Mouse (Mus musculus) CH12.LX (cell line): Measurements from ENCODE around the gene Snrnp35. TPM values are rescaled to one million over a fixed set of nuclear protein-coding genes. Genes with fewer than 3 reads are reported as not detected.

ENCODE experiments used
- DNase-seq: peaks from one replicate; pipeline ENCODE4 v3.0.0-alpha.2; 2013; ENCODE audit errors: extremely low read depth
- H3K27ac ChIP-seq: 2 replicates; pipeline ENCODE4 v1.5.1; 2012; ENCODE audit warnings: low read depth, mild to moderate bottlenecking, control low read depth, moderate library complexity; ENCODE audit not compliant: insufficient read depth
- H3K27me3 ChIP-seq: replicated peaks from 2 replicates; pipeline ENCODE3; 2012; ENCODE audit warnings: inconsistent platforms
- H3K36me3 ChIP-seq, 2 experiments: replicated peaks in 1 of 2; 2 replicates each; pipeline versions ENCODE3 to v1.6.1; 2012; ENCODE audit warnings: inconsistent platforms in 1 of 2, low read length in 1 of 2, mild to moderate bottlenecking in 1 of 2, mixed read lengths in 1 of 2, moderate library complexity in 1 of 2; ENCODE audit not compliant: control insufficient read depth in 1 of 2, insufficient read depth in 1 of 2
- H3K4me1 ChIP-seq, 2 experiments: 2 replicates each; pipeline ENCODE4 v1.6.1; 2012; ENCODE audit warnings: inconsistent platforms in 1 of 2, moderate library complexity in 1 of 2; ENCODE audit not compliant: insufficient read depth in 2 of 2, control insufficient read depth in 1 of 2
- H3K4me2 ChIP-seq: 2 replicates; pipeline ENCODE4 v1.6.1; 2012; ENCODE audit warnings: low read depth, mild to moderate bottlenecking, control low read depth; ENCODE audit not compliant: poor library complexity, insufficient read depth, severe bottlenecking
- H3K4me3 ChIP-seq, 3 experiments: fragments of 150-350 bp in 1 of 3; sonication (generic) in 1 of 3; replicated peaks in 1 of 3; 2 replicates each; pipeline versions ENCODE3 to v1.5.1; 2011 to 2012; ENCODE audit warnings: low read depth in 2 of 3, low read length in 2 of 3, mild to moderate bottlenecking in 2 of 3, moderate library complexity in 2 of 3, control low read depth in 1 of 3, improper control_type of control experiment in 1 of 3, inconsistent platforms in 1 of 3, mixed read lengths in 1 of 3; ENCODE audit not compliant: poor library complexity in 1 of 3
- H3K79me2 ChIP-seq: replicated peaks from 2 replicates; pipeline ENCODE4 v1.6.1; 2012; ENCODE audit warnings: mild to moderate bottlenecking, moderate library complexity; ENCODE audit not compliant: control insufficient read depth, poor library complexity, insufficient read depth, severe bottlenecking; ENCODE audit errors: extremely low read depth
- H3K9ac ChIP-seq: 2 replicates; pipeline ENCODE4 v1.6.1; 2012; ENCODE audit warnings: low read depth, mild to moderate bottlenecking, control low read depth, moderate library complexity; ENCODE audit not compliant: insufficient read depth
- H3K9me3 ChIP-seq: replicated peaks from 2 replicates; pipeline ENCODE3; 2012; ENCODE audit warnings: low read length, inconsistent platforms, mixed read lengths
- CHD2 ChIP-seq: IDR thresholded peaks from 2 replicates; pipeline ENCODE4 v1.6.1; 2011; ENCODE audit warnings: low read length, improper control_type of control experiment
- CTCF ChIP-seq, 2 experiments: IDR thresholded peaks in 1 of 2; conservative IDR thresholded peaks in 1 of 2; 2 replicates each; pipeline ENCODE4 v1.5.1; 2011 to 2012; ENCODE audit warnings: low read depth in 2 of 2, low read length in 2 of 2, improper control_type of control experiment in 1 of 2, inconsistent platforms in 1 of 2, mild to moderate bottlenecking in 1 of 2, moderate library complexity in 1 of 2
- E2F4 ChIP-seq: IDR thresholded peaks from 2 replicates; pipeline ENCODE4 v1.6.1; 2011; ENCODE audit warnings: low read depth, low read length, improper control_type of control experiment; ENCODE audit not compliant: insufficient replicate concordance
- HCFC1 ChIP-seq: IDR thresholded peaks from 2 replicates; pipeline ENCODE4 v1.6.1; 2012; ENCODE audit warnings: low read depth, mild to moderate bottlenecking, inconsistent platforms, low read length, improper control_type of control experiment
- IRF4 ChIP-seq: IDR thresholded peaks from 2 replicates; pipeline ENCODE4 v1.6.1; 2014; ENCODE audit warnings: low read depth, mild to moderate bottlenecking, inconsistent platforms, low read length, improper control_type of control experiment
- KAT2A ChIP-seq: IDR thresholded peaks from 2 replicates; pipeline ENCODE4 v1.6.1; 2012; ENCODE audit warnings: low read length, improper control_type of control experiment, inconsistent platforms; ENCODE audit not compliant: insufficient replicate concordance
- POLR2AphosphoS2 ChIP-seq: IDR thresholded peaks from 2 replicates; pipeline ENCODE4 v1.6.1; 2011; ENCODE audit warnings: low read depth, low read length, improper control_type of control experiment
- RCOR1 ChIP-seq: conservative IDR thresholded peaks from 2 replicates; pipeline ENCODE4 v1.6.1; 2012; ENCODE audit warnings: low read depth, mild to moderate bottlenecking, inconsistent platforms, low read length, improper control_type of control experiment
- SIN3A ChIP-seq: IDR thresholded peaks from 2 replicates; pipeline ENCODE4 v1.6.1; 2012; ENCODE audit warnings: low read length, improper control_type of control experiment, inconsistent platforms
- SMC3 ChIP-seq: IDR thresholded peaks from 2 replicates; pipeline ENCODE4 v1.6.1; 2011; ENCODE audit warnings: low read depth, low read length, improper control_type of control experiment
- TBP ChIP-seq: conservative IDR thresholded peaks from 2 replicates; pipeline ENCODE4 v1.6.1; 2011; ENCODE audit warnings: low read depth, low read length, improper control_type of control experiment
- UBTF ChIP-seq: IDR thresholded peaks from 2 replicates; pipeline ENCODE4 v1.6.1; 2012; ENCODE audit warnings: low read depth, mild to moderate bottlenecking, inconsistent platforms, low read length, improper control_type of control experiment, moderate library complexity
- USF1 ChIP-seq: IDR thresholded peaks from 2 replicates; pipeline ENCODE4 v1.6.1; 2014; ENCODE audit warnings: low read depth, mild to moderate bottlenecking, inconsistent platforms, low read length, improper control_type of control experiment
- ZC3H11A ChIP-seq: IDR thresholded peaks from 2 replicates; pipeline ENCODE4 v1.6.1; 2012; ENCODE audit warnings: low read depth, mild to moderate bottlenecking, inconsistent platforms, low read length, improper control_type of control experiment
- ZKSCAN1 ChIP-seq: IDR thresholded peaks from 2 replicates; pipeline ENCODE4 v1.6.1; 2012; ENCODE audit warnings: low read depth, inconsistent platforms, low read length, improper control_type of control experiment, borderline replicate concordance
- ZNF384 ChIP-seq: IDR thresholded peaks from 2 replicates; pipeline ENCODE4 v1.6.1; 2012; ENCODE audit warnings: low read depth, low read length, improper control_type of control experiment, inconsistent platforms
- dilution Hi-C: fragments of 300-500 bp; cut with MboI; formaldehyde crosslinking; loops from 2 replicates; pipeline ENCODE4 v1.14.3; 2020; ENCODE audit warnings: low sequenced_read_pairs; ENCODE audit not compliant: extremely low pct_unique_long_range_greater_than_20kb, extremely low pct_ligation_motif_present
- in situ Hi-C: fragments of 300-500 bp; cut with MboI; formaldehyde crosslinking; loops from 3 replicates; pipeline ENCODE4 v1.14.3; 2019; ENCODE audit warnings: low sequenced_read_pairs, low pct_ligation_motif_present, low pct_unique_long_range_greater_than_20kb, mixed read lengths
- polyA plus RNA-seq: library from polyadenylated mRNA; unstranded; fragments of >175 nt; gene quantifications from 2 replicates; pipeline ENCODE4 v1.2.1, GENCODE M21; 2012; ENCODE audit warnings: low read depth; ENCODE audit not compliant: insufficient read length
- total RNA-seq, 2 experiments: library from RNA; depleted of rRNA; stranded (reverse); fragments of 300-350 nt in 1 of 2; fragments of >200 nt in 1 of 2; gene quantifications; 2 replicates each; pipeline ENCODE4 v1.2.3; 2012 to 2014

The Snrnp35 gene
- total and polyA plus RNA-seq, 3 experiments, result 13.9 to 29.0 (median 27.4) TPM

DNA sequence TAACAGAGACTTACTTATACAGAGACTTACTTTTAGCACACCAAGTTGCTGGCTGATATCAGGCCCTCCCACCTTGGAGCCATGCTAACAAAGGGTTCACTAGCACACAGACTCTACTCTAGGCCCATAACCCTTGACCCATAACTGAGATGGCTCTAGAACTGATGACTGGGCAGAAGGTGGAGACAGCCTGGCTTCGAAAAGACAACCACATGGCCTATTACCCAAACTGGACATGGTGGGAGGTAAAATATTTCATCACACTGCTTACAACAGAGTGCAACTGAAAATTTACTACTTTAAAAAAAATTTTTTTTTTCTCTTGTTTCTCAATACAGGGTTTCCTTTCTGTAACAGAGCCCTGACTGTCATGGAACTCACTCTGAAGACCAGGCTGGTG lies 15.2 kb upstream of the Snrnp35 start:
- H3K36me3 ChIP-seq, result peaks cover 81 to 85% of the 10 kb centered on the region in 2 experiments
- 0 out of 2 replicates have a peak overlapping the region, but pooled peaks have one; percentile 8 for H3K27ac ChIP-seq
- H3K9me3 ChIP-seq, result peaks cover 7% of the 10 kb centered on the region
- in situ Hi-C loops, result no loop called here
- dilution Hi-C loops, result no loop called here
- H3K27me3 ChIP-seq, result no peaks in the 10 kb centered on the region
- H3K4me3 ChIP-seq, result no peak overlapping the region
- peaks cover 17 to 61% of the 10 kb centered on the region in 2 experiments for H3K4me1 ChIP-seq
- H3K79me2 ChIP-seq, result peaks cover 69% of the 10 kb centered on the region
- TF ChIP-seq IRF4, result no peak
- TF ChIP-seq ZNF384, result no peak
- no peak for TF ChIP-seq ZC3H11A
- TF ChIP-seq SMC3, result no peak
- no peak for TF ChIP-seq CHD2
- TF ChIP-seq HCFC1, result no peak
- no peak for TF ChIP-seq SIN3A
- no peak for TF ChIP-seq UBTF
- no peak for TF ChIP-seq USF1
- TF ChIP-seq ZKSCAN1, result no peak
- no peak for TF ChIP-seq RCOR1
- no peak for TF ChIP-seq E2F4
- TF ChIP-seq CTCF (conservative IDR thresholded peaks at IDR 0.05 in 1 of 2, IDR thresholded peaks at IDR 0.05 in 1 of 2; ENCODE audit: low read depth in 2 of 2, low read length in 2 of 2), result no peak
- TF ChIP-seq TBP, result no peak
- H3K9ac ChIP-seq, result no peak overlapping the region
- DNase-seq, result no peak
- H3K4me2 ChIP-seq, result no peak overlapping the region

DNA sequence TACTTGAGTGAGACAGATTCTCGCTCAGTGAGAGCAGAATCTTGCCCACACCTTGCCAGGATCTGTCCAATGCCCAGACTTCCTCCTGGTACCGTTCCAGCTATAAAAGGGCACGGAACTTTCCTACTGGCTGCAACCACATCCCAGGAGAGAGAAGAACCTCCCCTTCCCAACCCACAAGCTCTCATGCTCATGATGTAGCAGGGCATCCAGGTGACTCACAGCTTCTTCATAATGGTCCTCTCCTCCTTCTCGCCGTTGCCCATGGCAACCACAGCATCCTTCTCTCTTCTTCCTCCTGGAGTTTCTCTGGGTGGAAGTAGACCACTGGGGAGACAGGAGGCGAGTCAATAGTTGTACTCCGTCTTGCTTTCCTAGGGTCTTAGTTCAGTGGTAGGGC lies 14.6 kb upstream of the Snrnp35 start:
- H3K27ac ChIP-seq, result peak overlapping the region; percentile 28
- no peak overlapping the region for H3K4me2 ChIP-seq
- no peak for DNase-seq
- peaks cover 11% of the 10 kb centered on the region for H3K9me3 ChIP-seq
- TF ChIP-seq KAT2A (no peak), POLR2AphosphoS2 (0 out of 2 replicates have a peak, but pooled peaks have one; percentile 45)
- H3K79me2 ChIP-seq, result peaks cover 75% of the 10 kb centered on the region
- H3K4me3 ChIP-seq, result no peak overlapping the region
- H3K9ac ChIP-seq, result no peak overlapping the region
- in situ Hi-C loops (no loop called here), dilution Hi-C loops (no loop called here)
- H3K36me3 ChIP-seq, result peaks cover 80 to 83% of the 10 kb centered on the region in 2 experiments
- peaks cover 20 to 65% of the 10 kb centered on the region in 2 experiments for H3K4me1 ChIP-seq
- no peaks in the 10 kb centered on the region for H3K27me3 ChIP-seq
